Mouse (Mus musculus) macrophage (primary cell): ENCODE results near the gene Gsc. TPM values are rescaled to one million over a fixed set of nuclear protein-coding genes. Genes with fewer than 3 reads are reported as not detected.

Experiments used
- H3K27ac ChIP-seq: fragments of 350-480 bp; formaldehyde crosslinking; 2 replicates; pipeline ENCODE4 v1.9.0; 2021
- H3K36me3 ChIP-seq: fragments of 350-480 bp; formaldehyde crosslinking; 2 replicates; pipeline ENCODE4 v1.9.0; 2021; ENCODE audit errors: inconsistent target
- H3K4me3 ChIP-seq: fragments of 350-480 bp; formaldehyde crosslinking; 2 replicates; pipeline ENCODE4 v1.9.0; 2021; ENCODE audit errors: inconsistent target
- H3K79me2 ChIP-seq: fragments of 350-480 bp; formaldehyde crosslinking; 2 replicates; pipeline ENCODE4 v1.9.0; 2021; ENCODE audit errors: inconsistent target
- WGBS: methylation state at CpG from one replicate; pipeline ENCODE4 v1.1.7; 2026; ENCODE audit warnings: inconsistent platforms; ENCODE audit not compliant: missing documents; 5-methylcytosine and 5-hydroxymethylcytosine counted together
- polyA plus RNA-seq: library from polyadenylated mRNA; stranded (reverse); fragments of 250-400 nt; gene quantifications from 3 replicates; pipeline ENCODE4 v1.2.4, GENCODE M21; 2018; ENCODE audit warnings: inconsistent platforms
- total RNA-seq, 78 experiments: library from RNA; depleted of rRNA; stranded (reverse); fragments of 250-400 nt; gene quantifications; 1 replicate in 9 of 78; 2 replicates in 24 of 78; 3 replicates in 43 of 78; 4 replicates in 2 of 78; pipeline ENCODE4 v1.2.4; 2018; ENCODE audit warnings: inconsistent platforms in 56 of 78

The Gsc gene
- total RNA-seq (2018; cell fraction: chromatin; rRNA removed): not detected
- total RNA-seq (2018; cell fraction: cytosol; rRNA removed): not detected
- total RNA-seq (2018; cell fraction: nucleus; rRNA removed): not detected
- polyA plus RNA-seq: not detected in 3 replicates

- H3K79me2 ChIP-seq: no peaks in the 10 kb centered on the region
- WGBS: 2% methylated on average over 94 of the region's 97 CpGs
- no peaks in the 10 kb centered on the region for H3K36me3 ChIP-seq
- H3K27ac ChIP-seq: no peak within 1 kb of the TSS
- H3K4me3 ChIP-seq: no peak within 1 kb of the TSS
Observed at GRCm38 (mm10) chr12:104472601-104473424, at the start of gene Gsc. Gene Gsc, minus strand, starts transcription at chr12:104473330.

- Histone ChIP-seq H3K36me3 (no peaks in the 10 kb centered on the region), H3K27ac (no peak overlapping the region), H3K79me2 (no peaks in the 10 kb centered on the region), H3K4me3 (no peak overlapping the region)
- 94% methylated on average over 5 of the region's 5 CpGs for WGBS
Observed at GRCm38 (mm10) chr12:104519721-104520120, 46.6 kb upstream of the Gsc start.

- H3K36me3 ChIP-seq: no peaks in the 10 kb centered on the region
- no peaks in the 10 kb centered on the region for H3K79me2 ChIP-seq
- WGBS: 87% methylated on average over 7 of the region's 7 CpGs
- H3K4me3 ChIP-seq: no peak overlapping the region
- no peak overlapping the region for H3K27ac ChIP-seq
Observed at GRCm38 (mm10) chr12:104507911-104508310, 34.8 kb upstream of the Gsc start.

- H3K79me2 ChIP-seq: no peaks in the 10 kb centered on the region
- WGBS: 59% methylated on average over 6 of the region's 6 CpGs
- H3K27ac ChIP-seq: no peak overlapping the region
- H3K36me3 ChIP-seq: no peaks in the 10 kb centered on the region
- H3K4me3 ChIP-seq: no peak overlapping the region
Observed at GRCm38 (mm10) chr12:104492009-104492408, 18.9 kb upstream of the Gsc start.

- Histone ChIP-seq H3K4me3 (no peak overlapping the region), H3K27ac (no peak overlapping the region), H3K79me2 (no peaks in the 10 kb centered on the region), H3K36me3 (no peaks in the 10 kb centered on the region)
- 57% methylated on average over 8 of the region's 8 CpGs for WGBS
Observed at GRCm38 (mm10) chr12:104486205-104486604, 13.1 kb upstream of the Gsc start.

- H3K79me2 ChIP-seq: no peaks in the 10 kb centered on the region
- H3K4me3 ChIP-seq: no peak overlapping the region
- H3K36me3 ChIP-seq: no peaks in the 10 kb centered on the region
- 46% methylated on average over 3 of the region's 3 CpGs for WGBS
- H3K27ac ChIP-seq: no peak overlapping the region
Observed at GRCm38 (mm10) chr12:104485161-104485560, 12.0 kb upstream of the Gsc start.

- H3K79me2 ChIP-seq: no peaks in the 10 kb centered on the region
- WGBS: 83% methylated on average over 10 of the region's 10 CpGs
- H3K27ac ChIP-seq: no peak overlapping the region
- no peaks in the 10 kb centered on the region for H3K36me3 ChIP-seq
- H3K4me3 ChIP-seq: no peak overlapping the region
Observed at GRCm38 (mm10) chr12:104481007-104481406, 7.9 kb upstream of the Gsc start.

- 22% methylated on average over 4 of the region's 4 CpGs for WGBS
- H3K4me3 ChIP-seq: no peak overlapping the region
- no peaks in the 10 kb centered on the region for H3K79me2 ChIP-seq
Observed at GRCm38 (mm10) chr12:104478193-104478592, 5.1 kb upstream of the Gsc start.

GRCm38 (mm10) chr12:104477501-104477900 is 4.4 kb upstream of the Gsc start:
- Histone ChIP-seq H3K36me3 (no peaks in the 10 kb centered on the region), H3K4me3 (no peak overlapping the region), H3K79me2 (no peaks in the 10 kb centered on the region), H3K27ac (no peak overlapping the region)
- 16% methylated on average over 7 of the region's 7 CpGs for WGBS

More at GRCm38 (mm10) chr12:104478193-104478592, 5.1 kb upstream of the Gsc start:
- no peak overlapping the region for H3K27ac ChIP-seq
- H3K36me3 ChIP-seq: no peaks in the 10 kb centered on the region

- 6% methylated on average over 12 of the region's 12 CpGs for WGBS
- H3K27ac ChIP-seq: no peak overlapping the region
- H3K4me3 ChIP-seq: no peak overlapping the region
- H3K36me3 ChIP-seq: no peaks in the 10 kb centered on the region
- H3K79me2 ChIP-seq: no peaks in the 10 kb centered on the region
Observed at GRCm38 (mm10) chr12:104477066-104477465, 3.9 kb upstream of the Gsc start.

- Histone ChIP-seq H3K36me3 (no peaks in the 10 kb centered on the region), H3K27ac (no peak overlapping the region), H3K4me3 (no peak overlapping the region), H3K79me2 (no peaks in the 10 kb centered on the region)
- 4% methylated on average over 21 of the region's 21 CpGs for WGBS
Observed at GRCm38 (mm10) chr12:104475946-104476345, 2.8 kb upstream of the Gsc start.

- Histone ChIP-seq H3K36me3 (no peaks in the 10 kb centered on the region), H3K79me2 (no peaks in the 10 kb centered on the region), H3K4me3 (no peak overlapping the region), H3K27ac (no peak overlapping the region)
- 12% methylated on average over 22 of the region's 22 CpGs for WGBS
Observed at GRCm38 (mm10) chr12:104474881-104475740, 2.0 kb upstream of the Gsc start.

GRCm38 (mm10) chr12:104474191-104474871 is 1.2 kb upstream of the Gsc start:
- 5% methylated on average over 41 of the region's 42 CpGs for WGBS
- Histone ChIP-seq H3K27ac (no peak overlapping the region), H3K79me2 (no peaks in the 10 kb centered on the region), H3K4me3 (no peak overlapping the region), H3K36me3 (no peaks in the 10 kb centered on the region)

GRCm38 (mm10) chr12:104473492-104473891 is 362 bp upstream of the Gsc start:
- no peak overlapping the region for H3K27ac ChIP-seq
- no peaks in the 10 kb centered on the region for H3K79me2 ChIP-seq
- H3K36me3 ChIP-seq: no peaks in the 10 kb centered on the region
- WGBS: 5% methylated on average over 13 of the region's 18 CpGs
- H3K4me3 ChIP-seq: no peak overlapping the region
